Mouse (Mus musculus) urinary bladder, adult 2 months (tissue): Measurements from ENCODE around the gene Kif22. TPM values are rescaled to one million over a fixed set of nuclear protein-coding genes. Genes with fewer than 3 reads are reported as not detected.

Experiments used
- DNase-seq: peaks from one replicate; pipeline ENCODE4 v3.0.0; 2022; ENCODE audit warnings: low spot score
- polyA plus RNA-seq: library from polyadenylated mRNA; depleted of rRNA; stranded (reverse); fragments of >200 nt; gene quantifications from 2 replicates; pipeline ENCODE4 v1.2.3, GENCODE M21; 2012

Kif22 gene
- polyA plus RNA-seq, 1 experiment = 2.3 TPM

DNA sequence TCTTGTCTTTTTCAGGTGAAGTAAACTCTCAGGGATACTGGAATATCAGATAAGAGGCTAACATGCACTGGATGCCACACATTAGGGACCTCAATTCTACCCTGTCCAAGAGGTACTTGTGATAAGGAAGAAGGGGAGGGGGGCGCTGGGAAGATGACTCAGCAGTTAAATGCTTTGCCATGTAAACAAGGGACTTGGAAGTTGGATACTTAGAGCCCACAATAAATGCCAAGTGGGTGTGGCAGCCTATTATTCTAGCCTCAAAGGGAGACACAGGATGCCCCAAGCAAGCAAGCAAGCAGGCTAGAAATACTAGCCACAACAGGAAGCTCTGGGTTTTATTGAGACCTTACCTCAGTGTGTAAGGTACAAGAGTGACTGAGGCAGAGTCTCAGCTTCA, 11.0 kb downstream of the Kif22 start:
- no peak for DNase-seq

DNA sequence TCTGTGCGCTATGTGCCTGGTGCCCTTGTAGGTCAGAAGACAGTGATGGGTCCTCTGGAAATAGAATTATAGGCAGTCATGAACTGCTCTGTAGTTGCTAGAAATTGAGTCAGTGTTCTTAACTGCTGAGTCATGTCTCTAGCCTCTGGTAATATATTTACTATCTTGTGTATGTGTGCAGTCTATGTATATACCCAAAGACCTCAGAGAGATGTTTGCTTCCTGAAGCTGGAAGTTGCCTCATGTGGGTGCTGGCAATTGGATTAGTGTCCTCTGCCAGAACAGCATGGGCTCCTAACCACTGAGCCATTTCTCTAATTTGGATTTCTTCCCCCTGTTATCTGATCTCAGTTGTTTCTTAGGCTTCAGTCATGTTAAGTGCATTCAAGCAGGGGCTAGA, 12.1 kb downstream of the Kif22 start:
- no peak for DNase-seq

DNA sequence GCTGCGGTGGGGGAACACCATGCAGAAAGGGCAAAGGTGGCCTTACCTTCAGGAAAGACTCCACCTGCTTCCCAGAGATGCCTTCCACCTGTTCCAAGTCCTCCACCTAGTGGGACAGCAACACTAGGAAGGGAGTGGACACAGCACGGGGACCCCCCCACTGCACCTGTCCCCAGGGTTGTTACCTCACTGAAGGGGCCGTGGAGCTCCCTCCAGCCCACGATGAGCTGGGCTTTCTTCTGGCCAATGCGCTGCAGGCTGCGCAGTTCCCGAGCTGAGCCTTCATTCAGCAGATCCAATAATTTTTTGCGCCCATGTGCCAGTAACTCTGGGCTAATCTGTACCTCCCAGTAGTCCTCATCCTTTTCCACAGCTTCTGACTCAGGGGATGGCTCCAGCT, 14.4 kb downstream of the Kif22 start:
- no peak for DNase-seq

DNA sequence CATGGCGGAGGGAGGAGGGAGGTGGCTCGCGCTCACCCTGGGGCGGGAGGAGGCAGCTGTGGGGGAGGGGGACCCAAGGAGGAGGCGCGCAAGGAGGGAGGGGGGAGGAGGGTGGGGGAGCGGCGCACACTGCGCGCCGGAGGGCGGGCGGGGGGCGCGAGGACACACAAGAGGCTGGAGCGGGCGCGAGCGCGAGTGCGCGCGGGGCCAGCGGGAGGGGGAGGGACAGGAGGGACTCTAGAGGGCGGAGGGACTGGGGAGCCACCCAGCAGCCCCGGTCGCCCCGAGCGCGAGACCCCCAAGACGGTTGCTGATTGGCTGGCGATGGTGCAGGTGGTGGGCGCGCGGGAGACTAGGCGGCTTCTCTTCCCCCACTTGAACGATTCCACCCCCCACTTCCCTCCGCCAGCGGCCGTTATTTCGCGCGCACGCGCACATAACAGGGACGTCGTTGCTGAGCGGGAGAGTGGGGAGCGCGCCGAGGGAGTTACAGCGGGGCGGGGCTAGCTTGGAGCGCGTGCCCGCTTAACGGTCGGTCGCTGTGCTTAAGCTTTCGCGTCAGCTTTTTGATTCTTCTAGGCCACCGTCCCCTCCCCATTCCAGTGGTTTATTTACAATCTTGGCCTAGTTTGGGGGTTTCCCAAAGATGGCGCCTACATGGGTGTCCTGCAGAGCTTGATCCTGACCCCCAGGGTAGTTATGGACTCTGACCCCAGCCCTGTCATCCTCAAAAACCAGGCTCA, 15.1 kb downstream of the Kif22 start, which contains the start of gene Maz:
Maz (minus strand) TSS at position 54 of the 743 bp plus-strand sequence.
- peak; percentile 94 for DNase-seq

DNA sequence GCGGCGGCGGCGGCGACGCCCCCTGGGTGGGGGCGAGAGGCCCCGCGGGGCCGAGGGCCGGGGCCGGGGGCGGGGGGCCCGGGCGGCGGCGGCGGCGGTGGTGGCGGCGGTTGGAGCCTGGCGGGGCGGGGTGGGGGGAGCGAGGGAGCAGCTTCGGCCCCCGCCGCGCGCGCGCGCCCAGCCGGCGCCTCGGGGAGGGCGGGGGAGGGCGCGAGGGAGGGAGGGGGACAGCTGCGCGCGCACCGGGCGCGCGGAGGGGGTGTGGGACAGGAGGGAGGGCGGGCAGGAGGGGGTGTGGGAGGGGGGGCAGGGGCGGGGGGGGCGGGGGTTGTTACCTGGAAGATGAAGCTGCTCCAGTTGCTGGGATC, 15.7 kb downstream of the Kif22 start:
- DNase-seq = peak; percentile 57

DNA sequence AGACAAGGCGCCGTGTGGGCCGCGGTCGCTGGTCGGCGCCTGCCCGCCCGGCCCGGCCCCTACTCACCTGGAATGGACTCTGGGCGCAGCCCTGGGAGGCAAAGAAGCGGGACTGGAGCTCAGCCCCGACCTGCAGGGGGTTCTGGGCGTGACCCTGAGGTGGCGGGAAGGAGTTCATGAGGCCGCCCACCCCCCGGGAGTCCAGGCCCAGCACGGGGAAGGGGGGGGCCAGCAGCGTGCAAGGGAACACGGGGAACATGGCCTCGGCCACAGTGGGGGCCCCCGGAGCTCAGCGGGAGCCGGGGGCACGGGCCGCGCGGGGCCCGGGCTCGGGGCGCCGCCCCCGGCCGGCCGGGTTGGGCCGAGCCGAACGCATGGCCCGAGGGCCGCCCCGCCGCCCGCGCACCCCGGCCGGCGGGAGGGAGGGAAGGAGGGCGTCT, 16.1 kb downstream of the Kif22 start:
- DNase-seq = peak; percentile 63

DNA sequence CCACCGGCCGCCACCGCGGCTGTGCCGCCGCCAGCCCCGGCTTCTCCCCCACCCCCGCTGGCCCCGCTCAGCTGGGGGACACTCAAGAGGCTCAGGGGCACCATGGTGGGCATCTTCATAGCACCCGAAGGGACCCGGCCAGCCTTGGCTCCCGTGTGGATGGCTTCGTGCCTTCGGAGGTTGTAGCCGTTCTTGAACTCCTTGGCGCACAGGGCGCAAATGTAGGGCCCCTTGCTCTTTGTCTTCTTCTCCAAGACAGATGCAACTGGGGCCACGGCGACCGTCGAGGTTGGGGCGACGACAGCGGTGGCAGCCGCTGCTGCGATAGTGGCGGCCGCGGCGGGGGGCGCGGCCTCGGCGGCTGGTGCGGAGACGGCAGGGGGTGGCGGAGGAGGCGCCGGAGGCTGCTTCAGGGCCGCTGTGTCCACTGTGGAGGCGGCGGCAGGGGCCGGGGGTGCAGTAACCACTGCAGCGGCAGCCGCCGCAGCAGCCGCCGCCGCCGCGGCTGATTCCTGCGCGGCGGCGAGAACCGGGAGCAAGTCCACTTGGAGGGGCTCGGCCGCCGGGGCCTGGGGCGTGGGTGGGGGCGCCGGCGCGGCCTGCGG, 16.6 kb downstream of the Kif22 start:
- DNase-seq = no peak

DNA sequence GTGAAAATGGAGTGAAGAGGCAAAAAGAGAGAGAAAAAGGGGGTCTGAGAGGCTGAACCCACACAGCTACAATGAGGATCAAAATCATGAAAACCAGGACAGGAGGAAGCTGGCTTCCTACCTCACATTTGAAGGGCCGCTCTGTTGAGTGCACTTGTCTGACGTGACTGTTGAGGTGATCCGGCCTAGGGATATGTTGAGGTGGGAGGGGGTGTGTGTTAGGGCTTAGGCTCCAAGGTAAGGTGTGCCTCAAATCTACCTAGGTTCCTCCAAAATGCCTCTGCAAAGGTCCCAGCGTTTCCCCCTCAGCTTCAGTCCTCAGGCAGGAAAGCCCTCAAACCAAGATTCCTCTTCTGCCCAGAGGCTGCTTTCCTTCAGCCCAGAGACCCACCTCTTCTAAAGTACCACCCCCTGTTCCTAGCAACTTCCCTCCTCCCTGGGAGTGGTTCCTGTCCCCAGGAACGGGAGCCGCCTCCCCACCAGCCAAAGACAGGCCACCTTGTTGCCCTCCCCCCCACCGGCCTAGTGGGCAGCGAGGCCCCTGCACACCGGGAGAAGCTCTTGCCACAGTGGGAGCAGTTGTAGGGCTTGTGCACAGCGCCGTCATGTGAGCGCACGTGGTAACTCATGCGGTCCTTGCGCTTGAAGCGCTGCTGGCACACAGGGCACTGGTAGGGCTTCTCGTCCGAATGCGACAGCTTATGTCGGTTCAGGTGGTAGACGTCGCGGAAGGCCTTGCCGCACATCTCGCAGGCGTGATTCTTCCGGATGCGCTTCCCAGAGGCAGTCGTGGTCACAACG, 17.3 kb downstream of the Kif22 start:
- DNase-seq = peak; percentile 62

DNA sequence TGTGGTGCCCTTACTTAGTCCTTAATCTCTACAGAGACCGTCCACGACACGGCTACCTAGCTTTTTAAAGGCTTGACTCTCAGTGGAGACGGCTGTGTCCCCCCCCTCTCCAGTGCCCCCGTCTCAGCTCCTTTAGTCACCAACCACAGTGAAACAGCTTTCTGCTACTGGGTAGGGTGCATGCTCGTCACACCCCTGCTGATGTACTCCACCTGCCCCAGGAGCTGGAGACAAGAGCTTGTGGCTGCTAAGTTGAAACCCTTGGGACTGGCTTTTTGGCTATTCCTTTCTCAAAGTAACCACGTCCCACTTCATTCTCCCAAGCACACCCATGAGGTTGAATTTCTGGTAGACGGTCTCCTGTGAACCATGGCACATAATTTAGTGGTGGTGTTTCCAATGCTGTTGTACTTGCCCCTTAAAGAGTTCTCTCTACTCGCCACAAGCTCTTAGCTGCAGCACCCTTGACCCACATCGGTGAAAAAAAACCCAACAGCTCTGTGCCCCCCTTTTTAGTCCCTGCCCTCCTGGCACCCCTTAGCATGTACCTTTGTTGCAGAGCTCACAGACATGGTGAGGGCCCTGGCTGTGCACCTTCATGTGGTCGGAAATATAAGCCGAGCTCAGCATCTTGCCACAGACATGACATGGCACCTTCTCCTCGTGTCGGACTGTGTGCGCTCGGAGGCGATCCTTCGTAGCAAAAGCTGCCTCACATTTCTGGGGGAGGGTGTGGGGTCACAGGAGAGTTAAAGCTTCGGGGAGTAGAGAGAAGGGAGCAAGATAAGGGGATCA, 18.2 kb downstream of the Kif22 start:
- no peak for DNase-seq

DNA sequence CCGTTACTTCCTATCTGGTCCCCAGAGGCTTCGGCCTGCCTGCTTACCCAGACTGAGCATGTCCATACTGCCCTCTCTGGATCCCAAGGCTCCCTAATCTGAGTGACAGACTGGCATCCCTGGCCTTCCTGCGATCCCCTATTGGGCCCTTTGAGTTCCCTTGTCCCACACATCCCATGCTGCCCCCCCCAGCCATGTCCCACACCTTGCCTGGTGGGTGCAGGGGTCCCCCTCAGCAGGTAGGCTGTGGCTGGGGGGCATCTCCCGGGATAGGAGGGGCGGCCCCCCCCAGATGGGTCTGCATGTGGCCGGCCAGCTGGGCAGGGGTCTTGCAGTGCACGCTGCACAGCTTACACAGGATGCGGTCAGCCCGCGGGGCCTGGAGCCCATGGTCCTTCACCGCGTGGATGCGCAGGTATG, 19.0 kb downstream of the Kif22 start:
- no peak for DNase-seq

DNA sequence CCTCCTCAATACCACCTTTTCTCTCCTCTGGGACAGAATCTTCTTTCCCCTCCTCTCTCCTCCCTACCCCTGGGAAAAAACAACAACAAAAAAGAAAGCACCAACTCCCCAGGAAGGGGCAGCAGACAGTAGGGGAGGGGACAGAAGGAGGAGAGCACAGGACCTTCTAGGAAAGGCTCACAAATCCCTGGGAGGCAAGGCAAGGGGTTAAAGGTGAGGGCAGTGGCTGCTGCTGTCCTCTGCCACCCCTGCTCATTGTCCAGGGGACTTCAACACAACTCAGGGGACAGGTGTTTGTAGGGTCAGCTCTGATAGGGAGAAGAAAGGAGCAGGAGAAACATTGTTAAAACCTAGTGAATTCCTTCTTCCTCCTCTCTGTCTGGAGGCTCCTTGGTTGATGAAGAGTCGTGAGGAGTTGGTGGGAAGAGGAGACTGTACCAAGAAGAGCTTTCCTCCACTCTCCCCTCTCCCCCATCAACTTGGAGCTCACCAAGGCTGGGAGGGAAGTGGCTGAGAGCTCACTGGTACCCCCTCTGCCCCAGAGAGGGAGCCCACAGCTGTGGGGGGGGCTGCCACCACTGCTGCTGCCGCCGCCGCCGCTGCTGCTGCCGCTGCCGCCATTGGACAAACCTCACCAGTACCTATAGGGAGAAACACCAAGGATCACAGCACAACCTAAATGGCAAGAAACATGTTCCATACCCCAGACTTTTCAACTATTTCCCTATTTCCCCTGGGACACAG, 19.6 kb downstream of the Kif22 start:
- DNase-seq = no peak

DNA sequence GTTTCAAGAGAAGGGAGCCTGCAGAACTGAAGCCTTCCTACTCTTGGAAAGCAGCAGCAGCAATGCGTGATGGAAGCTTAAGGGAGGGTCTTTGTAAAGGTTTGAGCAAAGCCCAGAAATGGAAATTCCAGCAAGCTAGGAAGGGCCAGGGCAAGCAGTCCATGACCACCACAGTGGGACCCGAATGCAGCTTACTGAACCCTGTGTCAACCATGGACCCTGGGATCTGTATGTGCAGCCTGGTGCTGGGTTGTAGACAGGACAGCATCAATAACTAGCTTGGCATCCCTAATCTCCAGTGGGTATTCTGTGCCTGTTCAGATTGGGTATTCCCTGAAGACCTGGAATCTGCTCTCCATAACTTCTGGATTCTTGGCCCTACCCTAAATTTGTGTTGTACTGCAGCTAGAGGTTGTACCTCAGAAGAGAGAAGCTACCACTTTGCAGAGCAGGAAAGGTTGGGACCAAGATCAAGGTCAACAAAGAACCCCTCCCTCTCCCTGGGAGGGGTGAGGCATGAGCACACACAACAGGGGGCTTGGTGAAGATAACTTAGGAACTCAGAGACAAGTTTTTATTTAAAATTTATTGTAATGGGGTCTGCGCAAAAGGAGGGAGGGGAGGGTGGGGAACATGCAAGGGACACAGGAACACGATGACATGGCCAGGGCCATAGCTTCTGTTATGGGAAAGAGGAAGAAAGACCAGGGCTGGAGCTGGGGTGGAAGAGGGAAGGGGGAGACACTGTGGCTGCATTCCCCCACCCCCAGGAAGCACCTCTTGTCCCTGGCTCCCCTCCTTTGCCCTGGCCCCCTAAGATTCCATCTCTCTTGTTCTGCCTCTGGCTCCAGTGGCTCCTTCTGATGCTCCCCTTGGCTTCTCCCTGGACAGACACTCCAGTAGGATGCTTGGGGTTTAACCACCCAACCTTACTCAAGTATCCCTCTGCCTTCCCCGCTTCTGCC, 20.4 kb downstream of the Kif22 start:
- no peak for DNase-seq

DNA sequence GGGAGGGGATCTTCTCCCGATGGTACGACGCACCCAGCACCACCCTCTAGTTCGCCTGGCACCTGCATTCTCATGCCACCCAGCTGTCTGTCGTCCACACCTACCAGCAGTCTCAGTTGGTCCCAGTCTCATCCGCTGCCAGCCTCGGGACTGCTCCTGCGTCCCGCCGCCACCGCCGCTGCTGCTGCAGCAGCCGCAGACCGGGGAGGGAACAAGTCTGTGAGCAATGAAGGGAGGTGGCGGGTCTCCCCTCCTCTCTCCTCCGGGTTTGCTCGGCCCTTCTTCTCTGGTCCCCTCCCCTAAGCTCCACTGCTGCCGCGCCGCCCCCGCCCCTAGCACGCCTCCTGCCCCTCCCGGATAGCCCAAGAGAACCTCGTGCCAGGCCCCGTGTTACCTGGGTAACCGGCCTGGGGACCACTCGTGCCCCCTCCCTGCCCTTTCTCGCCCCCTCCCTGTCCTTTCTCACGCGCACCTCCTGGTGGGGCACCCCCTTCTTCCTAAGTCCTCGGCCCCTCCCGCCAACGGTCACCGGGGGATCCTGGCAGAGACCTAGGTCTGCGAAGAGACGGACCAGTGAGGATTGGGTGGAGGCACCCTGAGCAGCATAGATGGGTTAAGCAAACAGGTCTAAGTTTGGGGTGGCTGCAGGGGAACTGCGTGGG, 21.2 kb downstream of the Kif22 start, which contains the start of the genes Gm42742 and Prrt2:
Gm42742 (minus strand) TSS at position 197 of the 662 bp plus-strand sequence.
Prrt2 (minus strand) TSS at position 311 of the 662 bp plus-strand sequence.
- DNase-seq = no peak

DNA sequence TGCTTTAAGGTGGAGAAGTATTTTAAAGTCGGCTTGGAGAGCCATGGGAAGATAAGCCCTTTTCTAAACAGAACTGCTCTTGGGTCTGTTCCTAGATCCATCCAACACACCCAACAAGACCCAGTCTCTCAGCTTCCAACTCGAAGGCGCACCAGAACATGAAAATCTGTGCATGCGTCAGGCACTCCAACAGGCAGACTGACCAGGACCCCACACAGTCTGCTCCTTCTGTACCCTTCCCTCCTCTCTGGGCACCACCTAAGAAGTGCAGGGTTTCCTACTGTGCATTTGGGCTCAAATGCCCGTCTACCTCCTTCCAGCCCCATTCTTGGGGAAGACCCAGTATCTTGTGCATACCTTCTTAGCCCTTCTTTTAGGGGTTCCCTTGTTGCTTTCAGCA, 21.8 kb downstream of the Kif22 start:
- DNase-seq = no peak

DNA sequence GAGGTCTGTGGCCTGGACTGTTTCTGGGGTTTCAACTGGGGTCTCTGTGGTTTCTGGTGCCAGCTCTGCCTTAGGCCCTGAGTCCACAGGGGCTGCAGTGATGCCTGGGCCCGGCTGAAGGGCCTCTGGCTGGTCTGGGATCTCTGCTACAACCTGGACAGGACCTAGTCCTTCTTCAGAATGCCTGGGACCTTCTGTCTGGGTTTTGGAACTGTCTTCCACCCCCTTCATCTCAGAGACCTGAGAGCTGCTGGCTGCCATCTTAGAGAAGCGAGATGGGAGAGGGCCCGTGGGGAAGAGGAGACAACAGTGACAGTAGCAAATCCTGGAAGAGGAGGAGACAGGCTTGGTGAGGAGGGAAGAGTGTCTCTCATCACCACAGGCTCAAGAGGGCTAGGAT, 22.2 kb downstream of the Kif22 start:
- DNase-seq = no peak

DNA sequence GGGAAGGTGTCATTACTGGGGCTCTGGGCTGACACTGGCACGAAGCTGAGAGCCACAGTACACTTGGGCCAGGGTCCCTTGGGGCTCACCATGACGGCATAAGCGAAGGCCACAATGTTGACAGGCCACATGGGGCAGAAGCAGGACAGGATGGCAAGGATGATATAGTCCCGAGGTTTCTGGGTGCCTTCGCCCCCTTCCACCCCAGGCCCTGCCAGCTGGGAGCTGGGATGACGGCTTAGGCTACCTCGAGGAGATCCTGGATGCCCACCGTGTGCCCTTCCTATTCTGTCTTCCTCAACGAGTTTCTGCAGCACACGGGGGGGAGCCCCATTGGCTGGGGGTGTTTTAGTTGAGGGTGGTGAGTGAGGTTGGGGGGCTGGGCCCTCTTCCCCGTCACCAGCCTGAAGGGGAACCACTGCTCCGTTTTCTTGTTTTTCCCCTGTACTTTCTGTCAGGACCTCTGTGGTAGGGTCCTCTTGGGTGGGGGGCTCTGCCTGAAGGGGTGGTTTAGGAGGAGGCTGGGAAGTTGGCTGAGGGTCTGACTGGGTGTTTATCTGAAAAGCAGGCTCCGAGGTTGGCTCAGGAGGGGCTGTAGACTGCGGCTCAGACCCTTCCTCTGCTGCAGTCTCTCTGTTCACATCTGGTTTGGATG, 22.8 kb downstream of the Kif22 start:
- DNase-seq = no peak

DNA sequence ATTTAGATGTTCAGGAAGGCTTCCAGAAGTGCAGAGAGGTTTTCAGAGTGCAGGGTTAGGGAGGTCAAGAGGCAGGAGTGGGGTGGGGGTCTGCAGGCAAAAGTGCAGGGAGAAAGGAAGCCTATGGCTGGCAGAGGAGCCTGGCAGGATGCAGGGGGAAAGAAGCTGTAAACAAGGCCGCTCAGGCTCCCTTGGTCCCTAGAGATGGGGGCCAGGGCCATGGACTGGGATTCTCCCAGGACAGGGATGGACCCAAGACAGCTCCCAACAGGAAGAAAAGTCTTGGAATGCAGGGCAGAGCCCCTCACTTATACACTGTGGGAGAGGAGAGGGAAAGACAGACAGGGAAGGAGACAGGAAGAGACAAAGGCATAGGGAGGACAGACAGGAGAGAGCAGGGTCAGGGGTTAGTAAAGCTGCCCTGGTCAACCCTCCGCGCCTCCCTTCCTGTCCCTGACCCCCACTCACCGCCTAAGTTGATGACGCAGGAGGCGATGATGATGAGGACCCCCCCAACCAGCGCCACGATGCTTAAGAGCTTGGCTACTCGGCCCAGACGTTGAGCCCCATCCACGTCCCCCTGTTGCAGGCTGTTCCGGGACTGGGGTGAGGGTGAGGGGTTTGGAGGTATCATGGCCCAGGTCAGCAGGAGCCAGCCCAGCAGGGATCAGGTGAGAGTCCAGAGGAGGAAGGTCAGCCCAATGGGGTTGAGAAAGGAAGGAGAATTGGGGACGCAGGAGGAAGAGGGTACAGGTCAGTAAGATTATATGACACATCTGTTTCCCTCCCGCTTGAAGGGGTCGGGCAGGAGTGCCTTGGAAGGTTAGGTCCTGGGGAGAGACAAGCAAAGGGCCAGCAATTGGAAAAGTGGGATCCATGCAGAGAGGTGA, 23.6 kb downstream of the Kif22 start:
- no peak for DNase-seq

DNA sequence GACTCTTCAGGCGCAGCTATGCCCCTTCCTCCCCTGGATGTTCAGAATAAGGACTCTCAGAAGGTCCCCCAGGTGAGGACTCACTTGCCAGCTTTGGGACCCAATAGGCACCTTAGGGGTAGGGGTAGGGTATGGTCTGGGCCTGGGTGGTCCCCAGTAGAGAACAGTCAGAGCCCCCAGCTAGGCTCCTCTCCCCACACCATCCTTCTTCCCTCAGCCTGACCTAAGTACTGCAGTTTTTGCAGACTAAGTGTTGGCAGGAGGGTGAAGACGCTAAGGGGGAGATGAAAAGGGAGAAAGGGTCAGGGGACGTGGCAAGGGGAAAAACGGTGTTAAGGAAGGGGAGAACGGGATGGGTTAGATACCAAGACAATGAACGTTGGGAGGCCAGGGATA, 24.3 kb downstream of the Kif22 start:
- DNase-seq = no peak
